Mouse (Mus musculus) erythroblast, embryonic 14.5 days (primary cell): ENCODE measurements around the gene Fbxl21. TPM values are rescaled to one million over a fixed set of nuclear protein-coding genes. Genes with fewer than 3 reads are reported as not detected.

ENCODE experiments used
- H3K27me3 ChIP-seq: 2 replicates; pipeline ENCODE4 v1.6.1; 2012; ENCODE audit warnings: inconsistent platforms; ENCODE audit not compliant: control insufficient read depth
- H3K36me3 ChIP-seq: 2 replicates; pipeline ENCODE4 v1.6.1; 2012; ENCODE audit warnings: mild to moderate bottlenecking, inconsistent platforms; ENCODE audit not compliant: control insufficient read depth
- H3K4me1 ChIP-seq: 2 replicates; pipeline ENCODE4 v1.6.1; 2012; ENCODE audit warnings: inconsistent platforms; ENCODE audit not compliant: control insufficient read depth
- H3K4me3 ChIP-seq: replicated peaks from 2 replicates; pipeline ENCODE3; 2012; ENCODE audit warnings: moderate library complexity, mild to moderate bottlenecking, inconsistent platforms
- H3K9me3 ChIP-seq: 2 replicates; pipeline ENCODE4 v1.6.1; 2012; ENCODE audit warnings: low read length, inconsistent platforms, mixed read lengths; ENCODE audit not compliant: control insufficient read depth
- GATA1 ChIP-seq: IDR thresholded peaks from 2 replicates; pipeline ENCODE4 v1.6.1; 2012; ENCODE audit warnings: low read length, inconsistent platforms, mixed read lengths
- TAL1 ChIP-seq: IDR thresholded peaks from 3 replicates; pipeline ENCODE4 v1.6.1; 2012; ENCODE audit warnings: low read length, inconsistent platforms, mixed read lengths
- polyA plus RNA-seq: library from polyadenylated mRNA; stranded (reverse); fragments of >175 nt; gene quantifications from 2 replicates; pipeline ENCODE4 v1.2.3, GENCODE M21; 2012

Gene Fbxl21
- polyA plus RNA-seq, 1 experiment, result not detected

DNA sequence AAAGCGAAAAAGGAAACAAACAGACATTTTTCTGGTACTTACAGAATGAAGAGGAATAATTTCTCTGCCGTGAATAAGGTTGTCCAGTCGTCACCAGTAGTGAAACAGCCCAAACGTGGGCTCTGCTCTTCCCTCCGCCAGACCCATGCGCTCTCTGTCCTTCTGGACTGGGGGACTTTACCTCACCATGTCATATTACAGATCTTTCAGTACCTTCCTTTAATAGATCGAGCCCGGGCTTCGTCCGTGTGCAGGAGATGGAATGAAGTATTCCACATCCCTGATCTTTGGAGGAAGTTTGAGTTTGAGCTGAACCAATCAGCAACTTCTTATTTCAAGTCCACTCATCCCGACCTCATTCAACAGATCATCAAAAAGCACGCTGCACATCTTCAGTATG lies 4.6 kb downstream of the Fbxl21 start:
- Histone ChIP-seq H3K4me3 (no peak overlapping the region), H3K9me3 (no peaks in the 10 kb centered on the region), H3K27me3 (no peaks in the 10 kb centered on the region), H3K36me3 (no peaks in the 10 kb centered on the region), H3K4me1 (peaks cover 7% of the 10 kb centered on the region)
- TF ChIP-seq GATA1 (no peak), TAL1 (no peak)

DNA sequence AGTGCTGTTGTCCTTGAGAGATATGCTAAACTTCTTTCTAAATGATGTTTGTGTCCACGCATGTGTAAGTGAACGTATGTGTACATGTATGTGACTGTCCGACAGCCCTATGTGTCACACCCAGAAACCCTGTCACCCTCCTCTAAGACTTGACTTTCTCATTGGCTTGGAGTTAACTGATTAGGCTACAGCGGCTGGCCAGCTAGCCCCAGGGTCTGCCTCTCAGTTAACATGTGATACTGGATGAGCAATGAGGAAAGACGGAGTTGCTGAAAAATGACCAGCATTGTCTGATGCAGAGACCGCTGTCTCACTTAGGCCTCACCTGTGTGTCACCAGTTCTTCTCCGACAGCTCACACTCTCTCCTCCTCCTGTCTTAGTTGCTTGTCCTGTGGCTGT lies 5.6 kb downstream of the Fbxl21 start:
- TF ChIP-seq TAL1 (no peak), GATA1 (no peak)
- Histone ChIP-seq H3K4me1 (peaks cover under 1% of the 10 kb centered on the region), H3K27me3 (no peaks in the 10 kb centered on the region), H3K36me3 (no peaks in the 10 kb centered on the region), H3K4me3 (no peak overlapping the region), H3K9me3 (no peaks in the 10 kb centered on the region)

DNA sequence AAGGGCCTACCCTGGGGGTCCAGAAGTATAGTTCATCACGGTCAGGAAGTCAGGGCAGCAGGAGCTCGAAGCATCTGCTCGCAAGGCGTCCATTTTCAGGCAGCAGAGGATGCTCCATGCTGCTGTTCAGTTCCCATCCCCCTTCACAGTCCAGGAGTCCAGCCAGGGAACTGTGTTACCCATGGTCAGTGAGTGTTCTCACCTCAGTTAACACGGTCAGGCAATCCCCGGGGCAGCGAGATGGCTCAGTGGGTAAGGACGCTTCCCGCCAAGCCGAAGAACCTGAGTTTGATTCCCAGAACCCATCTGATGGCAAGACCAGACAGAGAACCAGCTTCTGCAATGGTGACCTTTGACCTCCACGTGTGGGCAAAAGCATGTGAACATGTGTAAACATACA lies 6.0 kb downstream of the Fbxl21 start:
- Histone ChIP-seq H3K36me3 (no peaks in the 10 kb centered on the region), H3K9me3 (no peaks in the 10 kb centered on the region), H3K4me1 (no peaks in the 10 kb centered on the region), H3K27me3 (no peaks in the 10 kb centered on the region), H3K4me3 (no peak overlapping the region)
- TF ChIP-seq GATA1, result no peak
- no peak for TF ChIP-seq TAL1

DNA sequence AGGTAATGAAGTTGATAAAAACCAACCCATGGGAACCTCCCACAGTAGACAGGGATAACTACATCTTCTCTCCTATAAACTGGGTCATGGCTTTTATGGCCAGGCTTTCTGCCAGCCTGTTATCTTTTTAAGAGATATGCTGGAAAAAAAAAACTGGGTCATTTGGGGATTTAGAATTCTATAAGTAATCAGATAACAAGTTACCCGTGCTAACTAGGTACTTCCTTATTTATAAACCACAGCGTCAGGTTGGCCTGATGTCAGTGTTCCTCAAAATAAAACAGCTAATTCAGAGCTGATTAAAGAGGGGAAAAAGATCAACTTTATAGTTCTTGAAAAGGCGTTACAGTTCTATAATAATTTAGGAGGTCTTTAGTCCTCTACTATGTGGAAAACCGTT lies 6.8 kb downstream of the Fbxl21 start:
- Histone ChIP-seq H3K27me3 (no peaks in the 10 kb centered on the region), H3K4me1 (no peaks in the 10 kb centered on the region), H3K9me3 (peaks cover 2% of the 10 kb centered on the region; the same call in 1 of the 2 replicates), H3K36me3 (no peaks in the 10 kb centered on the region), H3K4me3 (no peak overlapping the region)
- TF ChIP-seq TAL1 (no peak), GATA1 (no peak)

DNA sequence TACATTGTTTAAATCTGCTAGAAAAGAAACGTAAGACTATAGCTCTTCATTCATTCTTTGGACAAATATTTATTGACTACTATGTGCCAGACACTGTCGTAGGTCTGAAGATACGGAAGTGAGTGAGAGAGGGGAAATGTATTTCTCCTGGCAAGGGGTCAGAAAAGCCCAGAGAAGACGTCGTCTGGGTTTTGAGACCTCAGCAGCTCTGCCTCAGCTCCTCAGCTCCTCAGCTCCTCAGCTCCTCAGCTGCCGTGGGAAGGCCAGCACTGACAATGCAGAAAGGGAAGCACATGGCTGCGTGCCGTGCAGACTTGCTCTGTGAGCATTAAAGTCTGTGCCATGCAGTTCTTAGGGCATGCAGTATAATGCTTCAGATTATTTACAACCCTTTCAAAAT lies 7.4 kb downstream of the Fbxl21 start:
- Histone ChIP-seq H3K27me3 (no peaks in the 10 kb centered on the region), H3K9me3 (peaks cover 2% of the 10 kb centered on the region; the same call in 1 of the 2 replicates), H3K36me3 (no peaks in the 10 kb centered on the region), H3K4me1 (no peaks in the 10 kb centered on the region), H3K4me3 (no peak overlapping the region)
- TF ChIP-seq GATA1 (no peak), TAL1 (no peak)

DNA sequence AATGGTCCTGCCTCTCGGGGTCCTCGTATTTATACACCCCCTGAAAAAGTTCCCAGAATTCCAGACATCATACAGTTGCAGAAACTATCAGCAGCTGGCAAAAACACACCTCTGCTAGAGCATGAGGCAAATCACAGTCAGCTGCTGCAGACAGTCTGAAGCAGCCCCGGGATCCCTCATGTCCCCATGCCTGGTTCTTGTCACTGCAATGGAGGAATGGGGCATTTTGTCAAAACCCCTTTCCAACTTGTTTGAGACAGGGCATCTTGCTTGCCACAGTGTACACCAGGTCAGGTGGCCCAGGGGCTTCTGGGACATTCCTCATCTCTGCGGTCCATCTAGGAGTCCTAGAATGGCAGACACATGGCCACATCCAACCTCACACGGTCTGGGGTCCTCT lies 12.7 kb downstream of the Fbxl21 start:
- TF ChIP-seq TAL1, result no peak
- TF ChIP-seq GATA1, result no peak
- no peaks in the 10 kb centered on the region for H3K36me3 ChIP-seq

DNA sequence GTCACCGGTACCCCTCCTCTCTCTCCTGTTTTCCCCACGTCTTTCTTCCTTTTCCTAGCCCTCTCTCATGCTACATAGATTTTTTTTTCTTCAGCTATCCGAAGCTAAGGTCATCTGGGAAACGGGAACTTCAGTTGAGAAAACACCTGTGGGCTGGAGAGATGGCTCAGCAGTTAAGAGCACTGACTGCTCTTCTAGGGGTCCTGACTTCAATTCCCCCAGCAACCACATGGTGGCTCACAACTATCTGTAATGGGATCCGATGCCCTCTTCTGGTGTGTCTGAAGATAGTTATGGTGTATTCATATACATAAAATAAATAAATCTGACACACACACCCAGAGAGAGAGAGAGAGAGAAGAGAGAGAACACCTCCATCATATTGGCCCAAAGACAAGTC lies 13.3 kb downstream of the Fbxl21 start:
- no peaks in the 10 kb centered on the region for H3K36me3 ChIP-seq
- peaks cover 2% of the 10 kb centered on the region; the same call in 1 of the 2 replicates for H3K9me3 ChIP-seq
- H3K4me3 ChIP-seq, result no peak overlapping the region
- TF ChIP-seq GATA1 (no peak), TAL1 (no peak)
- no peaks in the 10 kb centered on the region for H3K4me1 ChIP-seq
- no peaks in the 10 kb centered on the region for H3K27me3 ChIP-seq

More for the DNA sequence above, 12.7 kb downstream of the Fbxl21 start:
- H3K9me3 ChIP-seq, result peaks cover 2% of the 10 kb centered on the region; the same call in 1 of the 2 replicates
- H3K4me3 ChIP-seq, result no peak overlapping the region
- H3K4me1 ChIP-seq, result no peaks in the 10 kb centered on the region
- H3K27me3 ChIP-seq, result no peaks in the 10 kb centered on the region

DNA sequence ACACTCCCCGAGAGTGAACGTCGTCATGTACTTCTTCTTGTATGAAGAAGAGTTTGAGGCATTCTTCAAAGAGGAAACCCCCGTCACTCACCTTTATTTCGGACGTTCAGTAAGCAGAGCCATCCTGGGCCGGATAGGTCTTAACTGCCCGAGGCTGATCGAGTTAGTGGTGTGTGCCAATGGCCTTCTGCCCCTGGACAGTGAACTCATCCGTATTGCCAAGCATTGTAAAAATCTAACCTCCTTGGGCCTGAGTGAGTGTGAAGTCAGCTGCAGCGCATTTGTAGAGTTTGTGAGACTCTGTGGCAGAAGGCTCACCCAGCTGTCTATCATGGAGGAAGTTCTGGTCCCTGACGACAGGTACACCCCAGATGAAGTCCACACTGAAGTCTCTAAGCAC lies 14.8 kb downstream of the Fbxl21 start:
- Histone ChIP-seq H3K9me3 (peaks cover 2% of the 10 kb centered on the region; the same call in 1 of the 2 replicates), H3K4me3 (no peak overlapping the region), H3K36me3 (no peaks in the 10 kb centered on the region), H3K27me3 (no peaks in the 10 kb centered on the region), H3K4me1 (no peaks in the 10 kb centered on the region)
- TF ChIP-seq TAL1 (no peak), GATA1 (no peak)

DNA sequence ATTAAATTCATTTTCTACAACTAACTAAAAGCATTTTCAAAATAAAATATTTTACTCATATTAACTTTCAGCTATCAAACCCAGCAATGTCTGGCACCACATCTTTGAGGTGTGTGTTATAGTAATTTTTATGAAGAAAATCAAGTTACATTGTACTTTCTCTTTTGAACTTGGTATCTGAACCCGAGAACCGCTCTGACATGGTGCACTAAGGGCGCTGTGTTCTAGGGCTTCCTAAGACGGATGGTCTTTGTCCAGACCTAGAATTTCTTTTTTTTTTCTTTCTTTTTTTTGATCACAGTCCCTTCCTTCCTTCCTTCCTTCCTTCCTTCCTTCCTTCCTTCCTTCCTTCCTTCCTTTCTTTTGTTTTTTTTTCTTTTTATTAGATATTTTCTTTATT lies 17.6 kb downstream of the Fbxl21 start:
- TF ChIP-seq GATA1 (no peak), TAL1 (no peak)
- H3K4me3 ChIP-seq, result no peak overlapping the region
- H3K27me3 ChIP-seq, result no peaks in the 10 kb centered on the region
- no peaks in the 10 kb centered on the region; the same call in 1 of the 2 replicates for H3K36me3 ChIP-seq
- no peaks in the 10 kb centered on the region for H3K4me1 ChIP-seq
- no peaks in the 10 kb centered on the region for H3K9me3 ChIP-seq

DNA sequence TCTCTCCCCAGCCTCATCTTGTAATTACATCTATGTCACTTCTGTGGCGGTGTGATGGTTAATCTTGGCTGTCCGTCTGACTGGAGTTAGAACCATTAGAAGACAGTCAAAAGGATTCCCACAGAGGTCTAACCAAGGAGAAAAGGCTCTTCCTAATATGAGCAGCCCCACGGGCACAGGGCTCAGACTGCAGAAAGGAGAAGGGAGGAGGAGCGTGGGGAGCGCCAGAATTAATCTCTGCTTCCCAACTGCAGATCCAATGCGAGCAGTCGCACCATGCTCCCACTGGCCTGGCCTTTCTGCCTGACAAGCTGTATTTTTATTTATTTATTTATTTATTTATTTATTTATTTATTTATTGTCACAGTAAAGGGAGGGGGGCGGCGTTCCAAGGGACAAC lies 21.5 kb downstream of the Fbxl21 start:
- Histone ChIP-seq H3K4me3 (no peak overlapping the region), H3K4me1 (no peaks in the 10 kb centered on the region), H3K36me3 (no peaks in the 10 kb centered on the region; the same call in 1 of the 2 replicates), H3K27me3 (no peaks in the 10 kb centered on the region), H3K9me3 (no peaks in the 10 kb centered on the region)
- TF ChIP-seq GATA1 (no peak), TAL1 (no peak)
